Mouse (Mus musculus): ENCODE measurements around the gene P3h4.

DNA sequence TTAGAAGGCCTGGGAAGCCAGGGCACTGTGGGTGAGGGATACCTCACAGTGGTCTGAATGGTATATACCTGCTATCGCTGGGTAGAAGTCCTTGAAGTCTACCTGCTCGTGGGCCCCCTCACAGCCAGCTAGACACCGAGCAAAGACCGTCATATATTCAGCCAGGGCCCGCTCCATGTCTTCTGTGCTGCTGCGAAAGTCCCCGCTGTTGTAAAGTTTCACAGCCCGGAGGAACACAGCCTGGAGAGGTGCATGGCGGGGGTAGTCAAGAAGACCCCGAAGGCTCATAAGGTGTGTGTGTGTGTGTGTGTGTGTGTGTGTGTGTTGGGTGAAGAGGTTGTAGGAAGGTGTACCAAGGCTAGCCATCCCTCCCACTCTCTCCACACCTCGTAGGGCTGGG lies 1.1 kb downstream of the P3h4 start:
- TF ChIP-seq CTCF (IDR thresholded peaks at IDR 0.05; ENCODE audit: low read depth) (no peak), EP300 (IDR thresholded peaks at IDR 0.05; ENCODE audit: low read depth) (no peak)

Measured in liver, embryonic 14.5 days (tissue).